Mouse (Mus musculus): ENCODE measurements around the gene Prss42. TPM values are rescaled to one million over a fixed set of nuclear protein-coding genes. Genes with fewer than 3 reads are reported as not detected.

Gene Prss42
- polyA plus RNA-seq, 1 experiment, result not detected

DNA sequence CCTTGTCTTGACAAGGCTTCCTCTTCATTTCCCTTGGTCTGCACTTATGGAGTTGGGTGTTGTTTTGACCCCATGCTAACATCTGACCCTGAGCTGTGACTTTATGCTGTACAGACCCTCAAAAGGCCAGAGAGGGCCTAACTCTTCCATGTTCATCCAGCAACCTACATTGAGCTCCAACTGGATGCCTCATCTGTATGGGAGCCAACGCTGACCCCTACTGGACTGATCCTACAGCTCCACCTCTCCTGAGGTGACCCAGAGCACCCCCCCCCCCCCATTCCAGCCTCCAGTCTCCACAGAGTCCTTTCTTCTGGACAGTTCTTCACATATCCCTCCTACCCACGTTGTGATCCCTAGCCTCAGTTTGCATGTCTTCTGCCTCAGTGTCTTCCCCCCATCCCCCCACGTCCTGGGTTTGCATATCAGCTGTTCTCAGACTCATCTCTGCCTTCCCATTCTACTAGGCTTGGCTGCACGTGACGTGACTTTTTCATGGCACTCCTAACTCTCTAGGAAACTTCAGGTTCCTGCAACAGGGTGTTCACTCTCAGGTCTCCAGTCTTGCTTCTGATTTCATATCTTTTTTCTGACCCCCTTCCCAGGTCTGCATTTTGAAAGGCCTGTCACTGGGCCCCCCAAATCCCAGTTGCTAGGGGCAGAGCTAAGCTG, 18.6 kb upstream of the Prss42 start:
- no peak for TF ChIP-seq TCF12 (IDR thresholded peaks at IDR 0.05; ENCODE audit: insufficient read depth, poor library complexity, severe bottlenecking)
- TF ChIP-seq MYOD1 (IDR thresholded peaks at IDR 0.05; ENCODE audit: control insufficient read depth in 1 of 3, insufficient read length in 2 of 3, low read depth in 2 of 3), result no peak
- no peak for TF ChIP-seq REST (IDR thresholded peaks at IDR 0.05; ENCODE audit: insufficient read depth, insufficient read length)
- TF ChIP-seq POLR2AphosphoS2 (IDR thresholded peaks at IDR 0.05; ENCODE audit: insufficient read length, low read depth), result no peak
- no peak for TF ChIP-seq MAX (IDR thresholded peaks at IDR 0.05; ENCODE audit: low read depth)
- TF ChIP-seq TCF3 (IDR thresholded peaks at IDR 0.05; ENCODE audit: insufficient read length, low read depth), result no peak
- TF ChIP-seq CEBPB (IDR thresholded peaks at IDR 0.05; ENCODE audit: insufficient read depth, poor library complexity, severe bottlenecking), result no peak
- TF ChIP-seq E2F4 (IDR thresholded peaks at IDR 0.05; ENCODE audit: insufficient read depth), result no peak
- no peak for TF ChIP-seq SRF (IDR thresholded peaks at IDR 0.05; ENCODE audit: control insufficient read depth, insufficient read length, low read depth)
- no peak for TF ChIP-seq POLR2A (IDR thresholded peaks at IDR 0.05; ENCODE audit: insufficient read length, low read depth)
- TF ChIP-seq MYOG (IDR thresholded peaks at IDR 0.05; ENCODE audit: control insufficient read depth in 1 of 3, insufficient read depth in 1 of 3, insufficient read length in 2 of 3, low read depth in 2 of 3), result no peak
- no peak for TF ChIP-seq USF1 (IDR thresholded peaks at IDR 0.05; ENCODE audit: low read depth)
- Histone ChIP-seq H3ac (ENCODE audit: control insufficient read depth, insufficient read length) (no peak overlapping the region), H3K4me3 (no peak overlapping the region)

DNA sequence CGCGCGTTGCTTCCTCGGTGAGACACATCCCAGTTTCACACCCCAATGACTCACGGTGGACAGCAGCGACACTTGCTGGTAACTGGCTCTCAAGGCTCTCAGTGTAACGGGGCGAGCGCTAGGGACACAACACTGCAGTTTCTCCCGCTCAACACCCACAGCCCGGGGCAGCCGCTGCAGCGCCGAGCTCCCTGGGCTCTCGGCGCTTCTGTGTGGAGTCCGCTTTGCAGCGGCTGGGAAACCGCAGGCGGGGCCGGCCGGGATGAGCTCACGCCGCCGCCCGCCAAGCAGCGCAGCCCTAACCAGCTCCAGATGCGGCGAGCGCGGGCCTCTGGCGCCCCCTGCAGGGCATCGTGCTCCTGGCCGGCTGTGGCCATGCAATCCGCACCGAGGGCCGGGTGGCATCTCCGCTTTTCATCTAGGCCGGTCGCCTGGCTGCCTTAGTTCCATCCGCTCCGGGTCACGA, 16.7 kb upstream of the Prss42 start:
- no peak for TF ChIP-seq SRF (IDR thresholded peaks at IDR 0.05; ENCODE audit: control insufficient read depth, insufficient read length, low read depth)
- TF ChIP-seq TCF3 (IDR thresholded peaks at IDR 0.05; ENCODE audit: insufficient read length, low read depth), result peak; percentile 14
- TF ChIP-seq MYOD1 (IDR thresholded peaks at IDR 0.05; ENCODE audit: control insufficient read depth in 1 of 3, insufficient read length in 2 of 3, low read depth in 2 of 3), result peak in 1 of 3 experiments; percentile 38
- peak in 1 of 3 experiments; percentile 49 for TF ChIP-seq MYOG (IDR thresholded peaks at IDR 0.05; ENCODE audit: control insufficient read depth in 1 of 3, insufficient read depth in 1 of 3, insufficient read length in 2 of 3, low read depth in 2 of 3)

More for the DNA sequence above, 18.6 kb upstream of the Prss42 start:
- H3K4me2 ChIP-seq (ENCODE audit: low read depth), result no peak overlapping the region
- H3K79me2 ChIP-seq (ENCODE audit: control insufficient read depth, insufficient read depth), result no peaks in the 10 kb centered on the region
- H3K27me3 ChIP-seq (ENCODE audit: control insufficient read depth, insufficient read depth, insufficient read length), result peaks cover 26% of the 10 kb centered on the region
- no peaks in the 10 kb centered on the region for H3K36me3 ChIP-seq (ENCODE audit: control insufficient read depth, insufficient read depth)

DNA sequence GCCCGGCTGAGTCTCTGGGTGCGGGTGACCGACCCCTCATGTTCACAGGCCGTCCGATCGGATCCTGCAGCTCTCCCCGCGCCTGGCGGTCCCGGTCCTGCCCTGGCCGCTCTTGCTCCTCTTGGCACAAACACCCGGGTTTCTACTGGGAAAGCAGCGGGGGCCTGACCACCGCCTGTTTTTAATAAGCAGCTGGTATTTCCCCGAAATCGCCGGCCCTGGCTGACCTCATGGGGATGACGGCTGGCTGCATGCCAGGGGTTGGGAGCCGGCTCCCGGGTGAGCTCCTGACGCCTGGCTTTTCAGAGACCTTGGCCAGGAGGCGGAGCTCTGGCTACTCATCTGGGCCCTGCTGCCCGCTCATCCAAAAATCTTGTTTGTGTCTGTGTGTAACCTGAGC, 16.2 kb upstream of the Prss42 start:
- peak overlapping the region; percentile 9 for H3K4me3 ChIP-seq
- peak overlapping the region; percentile 9 for H3ac ChIP-seq (ENCODE audit: control insufficient read depth, insufficient read length)
- no peaks in the 10 kb centered on the region for H3K36me3 ChIP-seq (ENCODE audit: control insufficient read depth, insufficient read depth)
- H3K27me3 ChIP-seq (ENCODE audit: control insufficient read depth, insufficient read depth, insufficient read length), result peaks cover 15% of the 10 kb centered on the region
- TF ChIP-seq REST (IDR thresholded peaks at IDR 0.05; ENCODE audit: insufficient read depth, insufficient read length) (no peak), POLR2A (IDR thresholded peaks at IDR 0.05; ENCODE audit: insufficient read length, low read depth) (no peak), POLR2AphosphoS2 (IDR thresholded peaks at IDR 0.05; ENCODE audit: insufficient read length, low read depth) (no peak), MYOG (IDR thresholded peaks at IDR 0.05; ENCODE audit: control insufficient read depth in 1 of 3, insufficient read depth in 1 of 3, insufficient read length in 2 of 3, low read depth in 2 of 3) (no peak), USF1 (IDR thresholded peaks at IDR 0.05; ENCODE audit: low read depth) (no peak), CEBPB (IDR thresholded peaks at IDR 0.05; ENCODE audit: insufficient read depth, poor library complexity, severe bottlenecking) (no peak), SRF (IDR thresholded peaks at IDR 0.05; ENCODE audit: control insufficient read depth, insufficient read length, low read depth) (no peak), MAX (IDR thresholded peaks at IDR 0.05; ENCODE audit: low read depth) (no peak), E2F4 (IDR thresholded peaks at IDR 0.05; ENCODE audit: insufficient read depth) (no peak), MYOD1 (IDR thresholded peaks at IDR 0.05; ENCODE audit: control insufficient read depth in 1 of 3, insufficient read length in 2 of 3, low read depth in 2 of 3) (no peak)
- H3K4me2 ChIP-seq (ENCODE audit: low read depth), result peak overlapping the region; percentile 82
- H3K79me2 ChIP-seq (ENCODE audit: control insufficient read depth, insufficient read depth), result no peaks in the 10 kb centered on the region

More for the DNA sequence above, 16.7 kb upstream of the Prss42 start:
- Histone ChIP-seq H3K36me3 (ENCODE audit: control insufficient read depth, insufficient read depth) (no peaks in the 10 kb centered on the region), H3ac (ENCODE audit: control insufficient read depth, insufficient read length) (peak overlapping the region; percentile 9), H3K4me2 (ENCODE audit: low read depth) (peak overlapping the region; percentile 87), H3K27me3 (ENCODE audit: control insufficient read depth, insufficient read depth, insufficient read length) (peaks cover 16% of the 10 kb centered on the region), H3K79me2 (ENCODE audit: control insufficient read depth, insufficient read depth) (no peaks in the 10 kb centered on the region), H3K4me3 (peak overlapping the region; percentile 9)

DNA sequence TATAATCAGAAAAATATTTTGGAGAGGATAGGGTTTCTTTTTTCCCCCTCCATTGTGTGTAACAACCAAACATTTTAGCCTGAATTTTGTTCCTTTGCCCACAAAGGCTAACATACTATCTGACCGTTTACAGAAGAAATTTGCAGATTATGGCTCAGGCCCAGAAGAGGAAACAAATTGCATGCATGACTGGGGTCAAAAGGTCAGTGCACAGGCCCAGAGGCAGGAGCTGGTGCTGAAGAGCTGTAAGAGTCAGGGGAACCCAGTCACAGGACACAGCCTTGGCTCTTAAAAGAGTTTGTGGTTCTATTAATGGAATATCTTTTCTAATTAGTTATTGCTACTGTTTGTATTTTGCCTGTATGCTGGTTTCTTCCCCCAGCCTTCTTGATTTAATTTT, 14.4 kb upstream of the Prss42 start:
- Histone ChIP-seq H3ac (ENCODE audit: control insufficient read depth, insufficient read length) (no peak overlapping the region), H3K4me3 (no peak overlapping the region), H3K4me2 (ENCODE audit: low read depth) (no peak overlapping the region), H3K36me3 (ENCODE audit: control insufficient read depth, insufficient read depth) (no peaks in the 10 kb centered on the region), H3K79me2 (ENCODE audit: control insufficient read depth, insufficient read depth) (no peaks in the 10 kb centered on the region), H3K27me3 (ENCODE audit: control insufficient read depth, insufficient read depth, insufficient read length) (no peaks in the 10 kb centered on the region)
- TF ChIP-seq CEBPB (IDR thresholded peaks at IDR 0.05; ENCODE audit: insufficient read depth, poor library complexity, severe bottlenecking) (no peak), TCF3 (IDR thresholded peaks at IDR 0.05; ENCODE audit: insufficient read length, low read depth) (no peak), REST (IDR thresholded peaks at IDR 0.05; ENCODE audit: insufficient read depth, insufficient read length) (no peak), POLR2A (IDR thresholded peaks at IDR 0.05; ENCODE audit: insufficient read length, low read depth) (no peak), E2F4 (IDR thresholded peaks at IDR 0.05; ENCODE audit: insufficient read depth) (no peak), USF1 (IDR thresholded peaks at IDR 0.05; ENCODE audit: low read depth) (no peak), POLR2AphosphoS2 (IDR thresholded peaks at IDR 0.05; ENCODE audit: insufficient read length, low read depth) (no peak), SRF (IDR thresholded peaks at IDR 0.05; ENCODE audit: control insufficient read depth, insufficient read length, low read depth) (no peak), MAX (IDR thresholded peaks at IDR 0.05; ENCODE audit: low read depth) (no peak), MYOD1 (IDR thresholded peaks at IDR 0.05; ENCODE audit: control insufficient read depth in 1 of 3, insufficient read length in 2 of 3, low read depth in 2 of 3) (no peak), TCF12 (IDR thresholded peaks at IDR 0.05; ENCODE audit: insufficient read depth, poor library complexity, severe bottlenecking) (no peak), MYOG (IDR thresholded peaks at IDR 0.05; ENCODE audit: control insufficient read depth in 1 of 3, insufficient read depth in 1 of 3, insufficient read length in 2 of 3, low read depth in 2 of 3) (no peak)

Measured in myocyte (in vitro differentiated cells).